Mouse (Mus musculus) midbrain, embryonic 13.5 days (tissue): ENCODE data around the gene Pheta1. TPM values are rescaled to one million over a fixed set of nuclear protein-coding genes. Genes with fewer than 3 reads are reported as not detected.

ENCODE experiments used
- ATAC-seq: fragments of 200-750 bp; cut with Nextera tagmentation; 2 replicates; pipeline ENCODE4 v1.8.0; 2017; ENCODE audit warnings: mild to moderate bottlenecking, moderate TSS enrichment, moderate library complexity
- H3K27ac ChIP-seq: fragments of 300-500 bp; sonication (generic); 2 replicates; pipeline ENCODE4 v1.5.1; 2015; ENCODE audit warnings: inconsistent platforms, mild to moderate bottlenecking, moderate library complexity
- H3K27me3 ChIP-seq: fragments of 300-500 bp; sonication (generic); 2 replicates; pipeline ENCODE4 v1.6.1; 2015; ENCODE audit warnings: mild to moderate bottlenecking, inconsistent platforms
- H3K36me3 ChIP-seq: fragments of 300-500 bp; sonication (generic); 2 replicates; pipeline ENCODE4 v1.6.1; 2015; ENCODE audit warnings: mild to moderate bottlenecking, inconsistent platforms
- H3K4me1 ChIP-seq: fragments of 300-500 bp; sonication (generic); replicated peaks from 2 replicates; pipeline ENCODE4 v1.6.1; 2015; ENCODE audit warnings: inconsistent platforms
- H3K4me2 ChIP-seq: fragments of 300-500 bp; sonication (generic); replicated peaks from 2 replicates; pipeline ENCODE4 v1.6.1; 2015; ENCODE audit warnings: moderate library complexity, mild to moderate bottlenecking, inconsistent platforms
- H3K4me3 ChIP-seq: fragments of 300-500 bp; sonication (generic); replicated peaks from 2 replicates; pipeline ENCODE4 v1.5.1; 2015; ENCODE audit warnings: mild to moderate bottlenecking, inconsistent platforms
- H3K9ac ChIP-seq: fragments of 300-500 bp; sonication (generic); replicated peaks from 2 replicates; pipeline ENCODE4 v1.6.1; 2015; ENCODE audit warnings: mild to moderate bottlenecking, inconsistent platforms
- H3K9me3 ChIP-seq: fragments of 300-500 bp; sonication (generic); 2 replicates; pipeline ENCODE4 v1.6.1; 2016; ENCODE audit warnings: mild to moderate bottlenecking, inconsistent platforms
- WGBS: fragments of 180-500 bp; shearing (Covaris S2); methylation state at CpG from one replicate; pipeline ENCODE4 v1.1.7; 2015; 5-methylcytosine and 5-hydroxymethylcytosine counted together
- polyA plus RNA-seq: library from polyadenylated mRNA; unstranded; fragments of >200 nt; fragmentation: Nextera tagmentation; extraction: Ambion mirVana; gene quantifications from 2 replicates; pipeline ENCODE4 v1.2.1, GENCODE M21; 2015

The Pheta1 gene
- polyA plus RNA-seq, 1 experiment from 2014 or later: 56.8 TPM

GRCm38 (mm10) chr5:121818401-121818800, 30.4 kb upstream of the Pheta1 start:
- H3K9me3 ChIP-seq: no peaks in the 10 kb centered on the region
- no peak overlapping the region for H3K4me3 ChIP-seq
- no peak overlapping the region for H3K9ac ChIP-seq
- no peaks in the 10 kb centered on the region for H3K27me3 ChIP-seq
- 96% methylated on average over 7 of the region's 7 CpGs for WGBS
- no peaks in the 10 kb centered on the region for H3K4me1 ChIP-seq
- no peak overlapping the region for H3K4me2 ChIP-seq
- peaks cover 72% of the 10 kb centered on the region for H3K36me3 ChIP-seq
- ATAC-seq: no peak
- H3K27ac ChIP-seq: no peak overlapping the region

GRCm38 (mm10) chr5:121818862-121819261, 29.9 kb upstream of the Pheta1 start:
- H3K36me3 ChIP-seq: peaks cover 68% of the 10 kb centered on the region
- 96% methylated on average over 4 of the region's 4 CpGs for whole genome bisulfite sequencing

GRCm38 (mm10) chr5:121819559-121819958, 29.2 kb upstream of the Pheta1 start:
- peaks cover 67% of the 10 kb centered on the region for H3K36me3 ChIP-seq
- ATAC-seq: no peak
- 95% methylated on average over 5 of the region's 5 CpGs for WGBS

More at GRCm38 (mm10) chr5:121818862-121819261, 29.9 kb upstream of the Pheta1 start:
- Histone ChIP-seq H3K4me2 (no peak overlapping the region), H3K9me3 (no peaks in the 10 kb centered on the region), H3K4me3 (no peak overlapping the region), H3K9ac (no peak overlapping the region), H3K27ac (no peak overlapping the region), H3K4me1 (no peaks in the 10 kb centered on the region), H3K27me3 (no peaks in the 10 kb centered on the region)
- ATAC-seq: no peak

DNA sequence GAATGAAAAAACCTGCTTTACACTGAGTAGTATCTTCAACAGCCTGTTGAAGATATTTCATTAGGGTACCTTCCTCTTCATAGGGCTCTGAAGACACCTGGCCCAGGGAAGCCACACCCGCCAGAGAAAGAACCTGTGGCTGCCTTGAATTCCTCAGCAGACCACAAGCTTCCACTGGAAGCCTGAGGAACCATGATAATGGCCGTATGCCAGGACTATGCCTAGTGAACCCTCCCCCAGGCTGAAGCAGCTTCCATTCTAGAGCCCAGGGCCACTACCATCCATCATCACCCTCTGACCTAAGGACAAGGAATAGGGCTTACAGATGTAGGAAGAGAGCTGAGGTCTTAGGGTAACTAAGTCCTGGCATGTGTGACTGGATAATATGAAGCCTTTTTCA, 28.6 kb upstream of the Pheta1 start:
- H3K27ac ChIP-seq: no peak overlapping the region
- H3K4me1 ChIP-seq: no peaks in the 10 kb centered on the region
- H3K36me3 ChIP-seq: peaks cover 67% of the 10 kb centered on the region
- H3K9ac ChIP-seq: no peak overlapping the region
- H3K4me2 ChIP-seq: no peak overlapping the region
- ATAC-seq: no peak
- no peaks in the 10 kb centered on the region for H3K9me3 ChIP-seq
- WGBS: 88% methylated on average over 2 of the region's 2 CpGs
- no peak overlapping the region for H3K4me3 ChIP-seq
- H3K27me3 ChIP-seq: no peaks in the 10 kb centered on the region

More at GRCm38 (mm10) chr5:121819559-121819958, 29.2 kb upstream of the Pheta1 start:
- Histone ChIP-seq H3K4me2 (no peak overlapping the region), H3K27me3 (no peaks in the 10 kb centered on the region), H3K4me1 (no peaks in the 10 kb centered on the region), H3K4me3 (no peak overlapping the region), H3K9ac (no peak overlapping the region), H3K27ac (no peak overlapping the region), H3K9me3 (no peaks in the 10 kb centered on the region)

DNA sequence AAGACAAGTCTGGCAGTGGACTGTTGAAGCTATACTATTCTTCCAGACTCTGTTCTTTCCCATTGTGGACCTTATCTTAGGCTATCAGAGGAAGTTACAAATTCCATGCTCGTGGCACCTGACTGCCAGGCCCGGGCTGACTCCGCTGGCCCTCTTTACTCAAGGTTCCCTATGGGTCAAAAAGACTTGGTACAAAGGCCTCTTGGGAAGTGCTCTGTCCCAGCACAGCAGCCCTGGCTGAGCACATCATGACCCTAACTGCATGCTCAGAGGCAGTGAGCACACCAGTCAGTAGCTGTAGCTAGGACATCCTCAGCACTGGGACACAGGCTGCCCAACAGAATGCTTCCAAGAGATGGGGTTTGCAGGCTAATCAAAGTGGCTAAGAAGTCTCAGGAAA, 28.1 kb upstream of the Pheta1 start:
- WGBS: 91% methylated on average over 3 of the region's 3 CpGs
- peaks cover 65% of the 10 kb centered on the region for H3K36me3 ChIP-seq
- no peak overlapping the region for H3K9ac ChIP-seq
- no peak overlapping the region for H3K4me2 ChIP-seq
- H3K4me3 ChIP-seq: no peak overlapping the region
- no peak for ATAC-seq
- no peak overlapping the region for H3K27ac ChIP-seq
- H3K9me3 ChIP-seq: no peaks in the 10 kb centered on the region
- no peaks in the 10 kb centered on the region for H3K4me1 ChIP-seq
- H3K27me3 ChIP-seq: no peaks in the 10 kb centered on the region

- Histone ChIP-seq H3K9me3 (no peaks in the 10 kb centered on the region), H3K36me3 (peaks cover 61% of the 10 kb centered on the region), H3K27me3 (no peaks in the 10 kb centered on the region), H3K4me3 (no peak overlapping the region), H3K27ac (no peak overlapping the region), H3K4me1 (no peaks in the 10 kb centered on the region), H3K4me2 (no peak overlapping the region), H3K9ac (no peak overlapping the region)
- WGBS: 93% methylated on average over 5 of the region's 5 CpGs
- no peak for ATAC-seq
Measured at GRCm38 (mm10) chr5:121821116-121821515, 27.7 kb upstream of the Pheta1 start.

DNA sequence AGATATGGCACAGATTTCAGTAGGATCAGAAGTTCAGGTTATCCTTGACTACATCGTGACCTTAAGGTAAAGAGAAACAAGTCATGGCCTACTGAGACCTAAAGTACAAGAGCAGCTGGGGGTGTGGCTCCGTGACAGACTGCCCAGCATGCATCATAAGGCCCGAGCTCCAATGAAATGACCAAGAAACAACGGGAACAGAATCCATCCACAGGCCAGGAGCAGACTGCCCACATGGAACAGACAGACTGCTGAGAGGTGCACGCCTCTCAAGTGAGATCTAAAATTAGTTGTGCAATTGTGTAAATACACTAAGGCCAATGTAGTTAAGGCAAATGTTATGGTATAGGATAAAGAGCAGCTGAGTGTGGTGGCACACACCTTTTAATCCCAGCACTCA, 27.2 kb upstream of the Pheta1 start:
- ATAC-seq: no peak
- 76% methylated on average over 5 of the region's 5 CpGs for WGBS
- Histone ChIP-seq H3K27me3 (no peaks in the 10 kb centered on the region), H3K9me3 (no peaks in the 10 kb centered on the region), H3K4me2 (no peak overlapping the region), H3K9ac (no peak overlapping the region), H3K4me3 (no peak overlapping the region), H3K27ac (no peak overlapping the region), H3K4me1 (no peaks in the 10 kb centered on the region), H3K36me3 (peaks cover 56% of the 10 kb centered on the region)

GRCm38 (mm10) chr5:121822786-121823505, 25.8 kb upstream of the Pheta1 start:
- Histone ChIP-seq H3K36me3 (peaks cover 42% of the 10 kb centered on the region), H3K4me3 (no peak overlapping the region), H3K27ac (no peak overlapping the region), H3K4me2 (no peak overlapping the region), H3K9ac (no peak overlapping the region), H3K27me3 (peaks cover 9% of the 10 kb centered on the region; the same call in 1 of the 2 replicates), H3K4me1 (0 out of 2 replicates have a peak, but pooled peaks cover under 1% of the 10 kb centered on the region), H3K9me3 (no peaks in the 10 kb centered on the region)
- ATAC-seq: no peak
- 83% methylated on average over 7 of the region's 7 CpGs for WGBS

DNA sequence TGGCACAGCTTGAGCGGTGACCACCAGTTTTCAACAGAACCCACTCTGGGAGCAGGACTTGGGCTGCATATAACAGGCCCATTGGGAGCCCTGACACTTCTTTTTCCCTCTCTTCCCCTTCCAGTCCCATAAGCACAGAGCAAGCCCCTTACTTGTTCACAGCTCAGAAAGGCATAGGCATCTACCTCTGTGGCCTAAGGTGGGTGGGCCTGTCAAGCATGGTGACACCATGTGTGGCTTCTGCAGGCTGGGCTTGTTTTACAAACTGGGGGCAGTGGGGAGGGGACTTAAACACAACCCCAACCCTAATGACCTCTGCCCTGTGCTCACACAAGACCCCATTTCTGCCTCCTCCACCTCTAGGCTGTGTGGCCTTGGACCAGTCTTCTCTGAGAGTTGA, 25.1 kb upstream of the Pheta1 start:
- no peak overlapping the region for H3K4me2 ChIP-seq
- 94% methylated on average over 1 of the region's 1 CpGs for WGBS
- peaks cover 16% of the 10 kb centered on the region; the same call in 1 of the 2 replicates for H3K27me3 ChIP-seq
- H3K4me3 ChIP-seq: no peak overlapping the region
- no peak overlapping the region for H3K9ac ChIP-seq
- no peak overlapping the region for H3K27ac ChIP-seq
- H3K36me3 ChIP-seq: peaks cover 35% of the 10 kb centered on the region
- H3K4me1 ChIP-seq: peaks cover 8% of the 10 kb centered on the region
- ATAC-seq: no peak
- H3K9me3 ChIP-seq: no peaks in the 10 kb centered on the region

DNA sequence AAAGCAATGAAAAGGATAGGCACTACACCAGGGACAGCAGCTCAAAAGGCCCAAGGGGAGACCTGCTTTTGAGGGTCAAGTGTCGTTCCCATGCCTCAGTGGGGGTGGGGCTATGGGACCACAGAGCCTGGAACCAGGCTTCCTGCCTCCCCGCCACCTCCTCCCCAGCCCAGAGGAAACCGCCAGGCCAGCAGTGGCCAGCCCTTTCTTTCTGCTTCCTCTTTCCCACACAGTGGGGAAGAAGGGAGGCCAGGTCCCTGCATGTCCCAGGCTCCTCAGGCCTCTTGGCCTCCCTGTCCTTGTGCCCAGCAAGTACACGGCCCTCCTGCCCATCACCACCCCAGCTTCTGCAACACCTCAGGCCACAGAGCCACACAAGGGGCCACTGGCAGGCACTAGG, 24.7 kb upstream of the Pheta1 start:
- 67% methylated on average over 4 of the region's 4 CpGs for WGBS
- Histone ChIP-seq H3K9me3 (no peaks in the 10 kb centered on the region), H3K9ac (no peak overlapping the region), H3K4me1 (peaks cover 12% of the 10 kb centered on the region), H3K27ac (peak overlapping the region; percentile 64), H3K4me3 (no peak overlapping the region), H3K36me3 (peaks cover 31% of the 10 kb centered on the region), H3K27me3 (peaks cover 20% of the 10 kb centered on the region; the same call in 1 of the 2 replicates), H3K4me2 (no peak overlapping the region)
- no peak for ATAC-seq

DNA sequence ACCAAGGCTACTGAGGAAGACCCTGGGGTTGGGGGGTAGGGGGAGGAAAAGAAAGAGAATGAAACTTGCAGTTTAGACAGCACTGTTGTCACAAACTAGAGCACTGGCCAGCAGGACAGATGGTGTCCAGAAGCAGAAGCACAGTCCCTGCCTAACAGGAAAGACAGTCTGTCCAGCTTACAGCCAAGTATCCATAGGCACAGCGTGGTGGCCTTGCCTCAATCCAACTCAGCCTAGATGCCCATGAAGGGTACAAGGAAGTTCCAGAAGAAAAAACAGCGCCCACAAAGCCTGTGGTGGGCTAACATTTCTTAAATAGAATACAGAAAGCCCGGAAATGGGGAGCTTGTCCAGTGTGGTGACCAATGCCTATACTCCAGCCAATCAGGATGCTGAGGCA, 23.2 kb upstream of the Pheta1 start:
- peaks cover 18% of the 10 kb centered on the region; the same call in 1 of the 2 replicates for H3K36me3 ChIP-seq
- H3K27ac ChIP-seq: no peak overlapping the region
- H3K4me3 ChIP-seq: no peak overlapping the region
- H3K9ac ChIP-seq: no peak overlapping the region
- H3K4me2 ChIP-seq: no peak overlapping the region
- no peak for ATAC-seq
- peaks cover 19% of the 10 kb centered on the region for H3K4me1 ChIP-seq
- H3K27me3 ChIP-seq: peaks cover 33% of the 10 kb centered on the region
- 94% methylated on average over 3 of the region's 3 CpGs for WGBS
- H3K9me3 ChIP-seq: no peaks in the 10 kb centered on the region

GRCm38 (mm10) chr5:121827876-121828275, 20.9 kb upstream of the Pheta1 start:
- no peak overlapping the region for H3K9ac ChIP-seq
- ATAC-seq: no peak; the same call in 1 of the 2 replicates
- peaks cover 19% of the 10 kb centered on the region for H3K4me1 ChIP-seq
- peaks cover 36% of the 10 kb centered on the region for H3K27me3 ChIP-seq
- no peak overlapping the region; the same call in 1 of the 2 replicates for H3K27ac ChIP-seq
- 81% methylated on average over 4 of the region's 4 CpGs for WGBS
- peak overlapping the region; percentile 94; the same call in 1 of the 2 replicates for H3K4me2 ChIP-seq
- H3K9me3 ChIP-seq: no peaks in the 10 kb centered on the region
- 0 out of 2 replicates have a peak overlapping the region, but pooled peaks have one; percentile 46 for H3K4me3 ChIP-seq
- H3K36me3 ChIP-seq: peaks cover 13% of the 10 kb centered on the region; the same call in 1 of the 2 replicates
